Mouse (Mus musculus) liver, embryonic 14.5 days (tissue): ENCODE measurements around the gene Car10. TPM values are rescaled to one million over a fixed set of nuclear protein-coding genes. Genes with fewer than 3 reads are reported as not detected.

Experiments
- ATAC-seq: fragments of 200-750 bp; cut with Nextera tagmentation; 2 replicates; pipeline ENCODE4 v1.8.0; 2017; ENCODE audit warnings: moderate number of reproducible peaks, mild to moderate bottlenecking, moderate library complexity; ENCODE audit not compliant: insufficient read depth
- DNase-seq, 3 experiments: peaks; one replicate each; pipeline ENCODE4 v3.0.0-alpha.2; 2012 to 2013; ENCODE audit warnings: low read depth in 3 of 3, low spot score in 3 of 3
- H3K27ac ChIP-seq: fragments of 300-500 bp; sonication (generic); 2 replicates; pipeline ENCODE4 v1.5.1; 2014; ENCODE audit warnings: moderate library complexity, mild to moderate bottlenecking, control low read depth, inconsistent platforms
- H3K27me3 ChIP-seq: fragments of 300-500 bp; sonication (generic); 2 replicates; pipeline ENCODE4 v1.6.1; 2014; ENCODE audit warnings: mild to moderate bottlenecking, low read length, moderate library complexity; ENCODE audit not compliant: control insufficient read depth, insufficient read depth
- H3K36me3 ChIP-seq: fragments of 300-500 bp; sonication (generic); replicated peaks from 2 replicates; pipeline ENCODE4 v1.6.1; 2014; ENCODE audit warnings: low read depth; ENCODE audit not compliant: control insufficient read depth, insufficient read depth
- H3K4me1 ChIP-seq, 2 experiments: fragments of 200-500 bp in 1 of 2; fragments of 300-500 bp in 1 of 2; sonication (generic) in 1 of 2; replicated peaks; 2 replicates each; pipeline ENCODE4 v1.6.1; 2012 to 2014; ENCODE audit warnings: antibody characterized with exemption in 1 of 2, inconsistent platforms in 1 of 2, low read length in 1 of 2; ENCODE audit not compliant: control insufficient read depth in 2 of 2, insufficient read depth in 2 of 2
- H3K4me2 ChIP-seq: fragments of 300-500 bp; sonication (generic); 2 replicates; pipeline ENCODE4 v1.6.1; 2014; ENCODE audit warnings: low read depth, mild to moderate bottlenecking, control low read depth, moderate library complexity
- H3K4me3 ChIP-seq, 2 experiments: fragments of 200-500 bp in 1 of 2; fragments of 300-500 bp in 1 of 2; sonication (generic) in 1 of 2; 2 replicates each; pipeline ENCODE4 v1.5.1; 2012 to 2014; ENCODE audit warnings: low read depth in 2 of 2, low read length in 2 of 2, mild to moderate bottlenecking in 2 of 2, control low read depth in 1 of 2, inconsistent platforms in 1 of 2, moderate library complexity in 1 of 2; ENCODE audit not compliant: insufficient read depth in 1 of 2
- H3K9ac ChIP-seq: fragments of 300-500 bp; sonication (generic); replicated peaks from 2 replicates; pipeline ENCODE4 v1.6.1; 2014; ENCODE audit warnings: mild to moderate bottlenecking, control low read depth, moderate library complexity
- H3K9me3 ChIP-seq: fragments of 300-500 bp; sonication (generic); 2 replicates; pipeline ENCODE4 v1.6.1; 2016; ENCODE audit warnings: low read length, mixed read lengths; ENCODE audit not compliant: control insufficient read depth
- CTCF ChIP-seq: IDR thresholded peaks from 2 replicates; pipeline ENCODE4 v1.5.1; 2016; ENCODE audit warnings: antibody characterized with exemption, low read depth, control low read depth
- EP300 ChIP-seq: IDR thresholded peaks from 2 replicates; pipeline ENCODE4 v1.6.1; 2016; ENCODE audit warnings: antibody characterized with exemption, low read depth
- WGBS: fragments of 180-500 bp; shearing (Covaris S2); extraction: QIAGEN DNeasy Blood & Tissue Kit; methylation state at CpG from one replicate; pipeline ENCODE4 v1.1.7; 2014; ENCODE audit not compliant: insufficient replicate concordance; 5-methylcytosine and 5-hydroxymethylcytosine counted together
- polyA plus RNA-seq, 2 experiments: library from polyadenylated mRNA; depleted of rRNA in 1 of 2; stranded (reverse) in 1 of 2; unstranded in 1 of 2; fragments of >200 nt; fragmentation: Nextera tagmentation in 1 of 2; extraction: Ambion mirVana in 1 of 2; gene quantifications; 2 replicates each; pipeline versions ENCODE4 v1.2.1 to v1.2.3; 2012 to 2014

Gene Car10
- polyA plus RNA-seq, 2 experiments, result not detected

DNA sequence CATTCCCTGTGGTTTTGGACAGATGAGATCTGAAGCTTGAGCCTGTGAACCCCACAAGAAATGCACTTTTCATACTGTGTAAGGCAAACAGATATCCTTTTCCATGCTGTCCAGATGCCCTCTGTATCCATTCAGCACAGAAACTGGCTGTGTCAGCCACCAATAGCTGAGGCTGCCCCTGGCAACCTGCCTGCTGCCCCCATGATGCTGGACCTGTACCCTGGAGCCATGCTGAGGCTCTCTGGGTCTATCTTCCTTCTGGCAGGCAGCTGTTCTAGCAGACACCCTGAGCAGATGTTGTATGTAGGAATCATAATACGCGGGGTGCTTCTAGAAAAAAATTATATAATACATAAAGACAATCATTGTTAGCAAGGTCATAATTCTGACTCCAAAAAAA, 345.9 kb downstream of the Car10 start:
- no peak for TF ChIP-seq CTCF
- TF ChIP-seq EP300, result no peak
- H3K27ac ChIP-seq, result no peak overlapping the region
- no peak overlapping the region for H3K9ac ChIP-seq
- ATAC-seq (no peak), DNase-seq (no peak)
- no peak overlapping the region for H3K4me2 ChIP-seq
- H3K9me3 ChIP-seq, result no peaks in the 10 kb centered on the region
- no peaks in the 10 kb centered on the region for H3K4me1 ChIP-seq
- no peaks in the 10 kb centered on the region for H3K36me3 ChIP-seq
- no peak overlapping the region for H3K4me3 ChIP-seq
- H3K27me3 ChIP-seq, result no peaks in the 10 kb centered on the region
- WGBS, result 71% methylated on average over 2 of the region's 2 CpGs

DNA sequence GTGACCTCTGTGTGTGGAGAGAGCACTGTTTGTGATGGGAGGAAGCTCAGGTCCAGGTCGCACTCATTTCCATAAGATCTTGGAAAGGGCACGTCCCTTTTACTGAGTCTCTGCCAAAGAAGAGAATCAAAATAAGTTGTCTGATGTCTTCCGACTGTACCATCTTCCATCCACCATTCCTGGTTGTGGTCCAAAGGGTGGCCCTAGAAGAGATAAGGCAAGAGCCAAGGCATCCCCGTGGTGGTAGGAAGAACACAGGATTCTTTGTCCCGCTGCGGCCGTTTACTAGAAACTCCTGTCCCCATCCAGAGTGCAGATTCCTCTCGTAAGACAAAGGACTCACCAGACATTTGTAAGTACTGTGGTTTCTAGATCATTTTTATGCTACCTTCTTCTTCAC, 346.9 kb downstream of the Car10 start:
- Histone ChIP-seq H3K4me1 (no peaks in the 10 kb centered on the region), H3K27ac (no peak overlapping the region), H3K4me3 (no peak overlapping the region), H3K27me3 (no peaks in the 10 kb centered on the region), H3K9ac (no peak overlapping the region), H3K36me3 (no peaks in the 10 kb centered on the region), H3K4me2 (no peak overlapping the region), H3K9me3 (no peaks in the 10 kb centered on the region)
- DNase-seq, result no peak
- no peak for ATAC-seq
- WGBS, result 63% methylated on average over 8 of the region's 8 CpGs
- TF ChIP-seq EP300 (no peak), CTCF (no peak)

DNA sequence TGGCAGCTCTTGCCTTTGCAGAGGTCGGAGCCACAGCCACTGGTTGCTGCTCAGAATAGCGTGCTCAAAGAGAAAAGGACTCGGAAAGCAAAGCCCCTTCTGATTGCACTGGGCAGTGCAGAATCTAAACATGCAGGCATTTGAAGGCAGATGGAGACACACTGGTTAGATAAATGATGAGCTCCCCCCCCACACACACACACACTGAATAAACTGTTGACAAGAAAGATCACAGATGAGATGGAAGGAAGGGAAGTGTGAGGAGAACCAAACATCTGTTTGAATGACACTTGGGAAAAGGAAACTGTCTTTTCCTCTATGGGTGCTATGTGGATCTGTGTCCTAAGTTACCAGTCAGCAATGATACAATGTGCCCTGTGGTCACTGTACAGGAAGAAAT, 349.7 kb downstream of the Car10 start:
- H3K9ac ChIP-seq, result no peak overlapping the region
- no peaks in the 10 kb centered on the region for H3K4me1 ChIP-seq
- DNase-seq (no peak), ATAC-seq (no peak)
- no peak overlapping the region for H3K27ac ChIP-seq
- H3K36me3 ChIP-seq, result no peaks in the 10 kb centered on the region
- WGBS, result 48% methylated on average over 3 of the region's 3 CpGs
- H3K4me2 ChIP-seq, result no peak overlapping the region
- no peaks in the 10 kb centered on the region for H3K27me3 ChIP-seq
- TF ChIP-seq EP300 (no peak), CTCF (no peak)
- H3K4me3 ChIP-seq, result no peak overlapping the region
- H3K9me3 ChIP-seq, result no peaks in the 10 kb centered on the region; the same call in 1 of the 2 replicates

DNA sequence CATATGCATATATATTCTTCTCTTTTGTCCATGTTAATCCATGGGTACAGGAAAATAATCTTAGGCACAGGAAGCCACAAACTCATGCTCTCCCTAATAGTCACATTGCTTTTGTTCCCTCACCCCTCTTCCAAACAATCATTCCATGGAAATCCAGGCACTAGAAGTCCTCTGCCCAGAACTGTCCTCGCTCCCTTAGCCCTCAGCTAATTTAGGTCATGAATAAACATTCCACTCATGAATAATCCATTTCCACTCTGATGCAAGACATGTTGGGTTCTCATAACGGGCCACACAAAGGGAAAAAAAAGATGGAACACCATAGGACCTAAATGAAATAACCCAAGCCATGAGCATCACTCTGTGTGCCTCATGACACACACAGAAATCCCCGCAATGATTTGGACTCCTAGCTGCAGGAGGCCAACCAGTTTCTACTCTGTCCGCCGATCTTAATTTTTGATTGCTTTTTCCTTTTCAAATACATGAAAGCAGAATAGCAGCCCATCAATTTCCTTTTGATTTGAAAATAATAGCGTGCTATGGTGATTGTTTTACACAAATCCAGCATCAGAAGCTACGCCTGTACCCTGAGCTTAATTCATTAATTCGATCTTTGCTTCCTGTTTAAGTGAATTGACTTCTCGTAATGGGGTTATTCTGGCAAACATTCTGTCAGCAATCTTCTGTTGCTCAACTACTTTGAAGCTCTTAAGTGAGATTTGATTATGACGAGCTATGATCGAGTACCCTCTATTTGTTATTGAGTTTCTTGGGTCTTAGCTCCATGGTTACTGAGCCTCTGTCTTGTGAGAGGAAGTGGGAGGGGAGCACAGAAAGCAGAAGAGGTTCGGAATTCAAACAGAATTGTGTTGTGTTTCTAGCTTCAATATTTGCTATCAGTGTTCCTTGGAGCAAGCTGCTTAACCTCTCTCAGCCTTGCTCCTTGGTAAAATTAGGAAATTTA, 350.7 kb downstream of the Car10 start:
- DNase-seq (no peak), ATAC-seq (no peak)
- no peak overlapping the region for H3K4me3 ChIP-seq
- no peaks in the 10 kb centered on the region for H3K36me3 ChIP-seq
- WGBS, result 53% methylated on average over 12 of the region's 12 CpGs
- H3K4me2 ChIP-seq, result no peak overlapping the region
- TF ChIP-seq CTCF (no peak), EP300 (no peak)
- H3K9me3 ChIP-seq, result no peaks in the 10 kb centered on the region; the same call in 1 of the 2 replicates
- H3K27ac ChIP-seq, result no peak overlapping the region
- no peaks in the 10 kb centered on the region for H3K27me3 ChIP-seq
- H3K9ac ChIP-seq, result no peak overlapping the region
- H3K4me1 ChIP-seq, result no peaks in the 10 kb centered on the region

DNA sequence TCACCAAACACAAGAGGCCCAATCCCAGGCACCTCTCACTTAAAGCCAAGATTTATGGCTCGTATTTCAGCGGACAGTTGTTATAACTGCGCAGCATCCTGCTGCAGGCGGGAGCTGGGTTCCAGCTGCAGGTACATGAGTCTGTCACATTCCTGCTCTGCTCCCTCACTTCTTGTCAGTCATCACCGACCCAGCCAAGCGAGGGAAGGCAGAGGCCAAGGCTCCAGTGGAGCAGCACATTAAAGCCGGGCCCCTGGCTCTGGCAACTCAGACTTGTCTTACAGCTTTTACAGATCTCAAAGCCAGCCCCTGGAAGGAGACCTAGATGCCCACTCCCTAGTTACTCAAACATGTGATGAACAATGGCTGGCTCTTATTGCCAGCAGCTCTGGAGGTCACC, 352.7 kb downstream of the Car10 start:
- WGBS, result 71% methylated on average over 7 of the region's 7 CpGs
- DNase-seq (no peak), ATAC-seq (no peak)
- no peaks in the 10 kb centered on the region for H3K27me3 ChIP-seq
- no peak overlapping the region for H3K4me2 ChIP-seq
- no peaks in the 10 kb centered on the region for H3K36me3 ChIP-seq
- no peaks in the 10 kb centered on the region; the same call in 1 of the 2 replicates for H3K9me3 ChIP-seq
- no peaks in the 10 kb centered on the region for H3K4me1 ChIP-seq
- H3K4me3 ChIP-seq, result no peak overlapping the region
- TF ChIP-seq EP300, result no peak
- no peak for TF ChIP-seq CTCF
- no peak overlapping the region for H3K9ac ChIP-seq
- no peak overlapping the region for H3K27ac ChIP-seq
